Mouse (Mus musculus) heart, embryonic 12.5 days (tissue): Measurements from ENCODE around the gene Fau. TPM values are rescaled to one million over a fixed set of nuclear protein-coding genes. Genes with fewer than 3 reads are reported as not detected.

Experiments used
- ATAC-seq: fragments of 200-750 bp; cut with Nextera tagmentation; 2 replicates; pipeline ENCODE4 v1.8.0; 2017; ENCODE audit warnings: moderate TSS enrichment, moderate library complexity; ENCODE audit not compliant: insufficient number of reproducible peaks, low FRiP score
- H3K27ac ChIP-seq: fragments of 300-500 bp; sonication (generic); 2 replicates; pipeline ENCODE4 v1.5.1; 2016; ENCODE audit warnings: mild to moderate bottlenecking, moderate library complexity; ENCODE audit not compliant: poor library complexity, severe bottlenecking
- H3K27me3 ChIP-seq: fragments of 300-500 bp; sonication (generic); replicated peaks from 2 replicates; pipeline ENCODE4 v1.6.1; 2016; ENCODE audit warnings: mild to moderate bottlenecking, moderate library complexity
- H3K36me3 ChIP-seq: fragments of 300-500 bp; sonication (generic); 2 replicates; pipeline ENCODE4 v1.6.1; 2016; ENCODE audit warnings: mild to moderate bottlenecking, moderate library complexity
- H3K4me1 ChIP-seq: fragments of 300-500 bp; sonication (generic); replicated peaks from 2 replicates; pipeline ENCODE4 v1.6.1; 2016; ENCODE audit warnings: mild to moderate bottlenecking
- H3K4me2 ChIP-seq: fragments of 300-500 bp; sonication (generic); 2 replicates; pipeline ENCODE4 v1.6.1; 2016; ENCODE audit warnings: mild to moderate bottlenecking, moderate library complexity
- H3K4me3 ChIP-seq: fragments of 300-500 bp; sonication (generic); 2 replicates; pipeline ENCODE4 v1.5.1; 2016; ENCODE audit warnings: mild to moderate bottlenecking
- H3K9ac ChIP-seq: fragments of 300-500 bp; sonication (generic); 2 replicates; pipeline ENCODE4 v1.6.1; 2016; ENCODE audit warnings: mild to moderate bottlenecking, moderate library complexity
- H3K9me3 ChIP-seq: fragments of 300-500 bp; sonication (generic); replicated peaks from 2 replicates; pipeline ENCODE4 v1.6.1; 2016; ENCODE audit warnings: mild to moderate bottlenecking, moderate library complexity
- WGBS: fragments of 180-500 bp; shearing (Covaris S2); methylation state at CpG from one replicate; pipeline ENCODE4 v1.1.7; 2016; 5-methylcytosine and 5-hydroxymethylcytosine counted together
- polyA plus RNA-seq: library from polyadenylated mRNA; unstranded; fragments of >200 nt; fragmentation: Nextera tagmentation; extraction: Ambion mirVana; gene quantifications from 2 replicates; pipeline ENCODE4 v1.2.1, GENCODE M21; 2016

Fau gene
- polyA plus RNA-seq: 503 and 513 TPM in 2 replicates

- no peaks in the 10 kb centered on the region for H3K9me3 ChIP-seq
- H3K36me3 ChIP-seq: peaks cover 54% of the 10 kb centered on the region
- WGBS: under 1% methylated on average over 63 of the region's 63 CpGs
- H3K4me3 ChIP-seq: peak within 1 kb of the TSS; percentile 98
- peaks cover 41% of the 10 kb centered on the region for H3K4me1 ChIP-seq
- no peaks in the 10 kb centered on the region for H3K27me3 ChIP-seq
- peak; percentile 91 for ATAC-seq
- H3K4me2 ChIP-seq: peak within 1 kb of the TSS; percentile 88
- peak within 1 kb of the TSS; percentile 81 for H3K27ac ChIP-seq
- peak within 1 kb of the TSS; percentile 98 for H3K9ac ChIP-seq
Measured at GRCm38 (mm10) chr19:6057313-6058096, at the start of gene Fau, which contains the start of gene Mrpl49. Gene Fau, plus strand, starts transcription at chr19:6057844. Gene Mrpl49, minus strand, starts transcription at chr19:6057785.

- 83% methylated on average over 8 of the region's 8 CpGs for WGBS
- H3K4me1 ChIP-seq: 0 out of 2 replicates have a peak, but pooled peaks cover 3% of the 10 kb centered on the region
Measured at GRCm38 (mm10) chr19:6009137-6009536, 48.5 kb upstream of the Fau start.

GRCm38 (mm10) chr19:6013691-6014090 lies 44.0 kb upstream of the Fau start:
- peaks cover 3% of the 10 kb centered on the region; the same call in 1 of the 2 replicates for H3K36me3 ChIP-seq
- H3K4me2 ChIP-seq: no peak overlapping the region
- H3K4me3 ChIP-seq: no peak overlapping the region
- no peak overlapping the region for H3K27ac ChIP-seq
- no peak for ATAC-seq
- no peak overlapping the region for H3K9ac ChIP-seq
- H3K27me3 ChIP-seq: peaks cover 8% of the 10 kb centered on the region; the same call in 1 of the 2 replicates
- no peaks in the 10 kb centered on the region for H3K9me3 ChIP-seq
- H3K4me1 ChIP-seq: peaks cover 14% of the 10 kb centered on the region
- WGBS: 89% methylated on average over 10 of the region's 10 CpGs

More at GRCm38 (mm10) chr19:6009137-6009536, 48.5 kb upstream of the Fau start:
- Histone ChIP-seq H3K27ac (no peak overlapping the region), H3K9me3 (no peaks in the 10 kb centered on the region), H3K36me3 (peaks cover 8% of the 10 kb centered on the region; the same call in 1 of the 2 replicates), H3K4me2 (no peak overlapping the region), H3K9ac (no peak overlapping the region), H3K27me3 (peaks cover 5% of the 10 kb centered on the region; the same call in 1 of the 2 replicates), H3K4me3 (no peak overlapping the region)
- no peak for ATAC-seq

GRCm38 (mm10) chr19:6014991-6015510 lies 42.6 kb upstream of the Fau start:
- no peaks in the 10 kb centered on the region for H3K36me3 ChIP-seq
- peaks cover 14% of the 10 kb centered on the region for H3K4me1 ChIP-seq
- peaks cover 8% of the 10 kb centered on the region; the same call in 1 of the 2 replicates for H3K27me3 ChIP-seq
- peak overlapping the region; percentile 83 for H3K4me2 ChIP-seq
- H3K9me3 ChIP-seq: no peaks in the 10 kb centered on the region
- peak overlapping the region; percentile 76 for H3K9ac ChIP-seq
- peak overlapping the region; percentile 70 for H3K27ac ChIP-seq
- WGBS: 1% methylated on average over 17 of the region's 18 CpGs
- H3K4me3 ChIP-seq: peak overlapping the region; percentile 64
- peak; percentile 92 for ATAC-seq

- WGBS: 2% methylated on average over 40 of the region's 40 CpGs
- no peaks in the 10 kb centered on the region for H3K36me3 ChIP-seq
- H3K27ac ChIP-seq: peak within 1 kb of the TSS; percentile 70
- peaks cover 14% of the 10 kb centered on the region for H3K4me1 ChIP-seq
- ATAC-seq: peak; percentile 75
- peak within 1 kb of the TSS; percentile 64 for H3K4me3 ChIP-seq
- H3K27me3 ChIP-seq: peaks cover 8% of the 10 kb centered on the region; the same call in 1 of the 2 replicates
- H3K9me3 ChIP-seq: no peaks in the 10 kb centered on the region
- H3K9ac ChIP-seq: peak within 1 kb of the TSS; percentile 76
- H3K4me2 ChIP-seq: peak within 1 kb of the TSS; percentile 83
Measured at GRCm38 (mm10) chr19:6015511-6016315, 41.9 kb upstream of the Fau start, which contains the start of gene Capn1. Gene Capn1, minus strand, starts transcription at chr19:6015897.

- Histone ChIP-seq H3K4me2 (peak overlapping the region; percentile 83), H3K9ac (no peak overlapping the region), H3K4me1 (peaks cover 14% of the 10 kb centered on the region), H3K4me3 (no peak overlapping the region; the same call in 1 of the 2 replicates), H3K27me3 (peaks cover 8% of the 10 kb centered on the region; the same call in 1 of the 2 replicates), H3K27ac (no peak overlapping the region), H3K36me3 (no peaks in the 10 kb centered on the region), H3K9me3 (no peaks in the 10 kb centered on the region)
- ATAC-seq: no peak
- 42% methylated on average over 7 of the region's 7 CpGs for WGBS
Measured at GRCm38 (mm10) chr19:6016532-6016931, 41.1 kb upstream of the Fau start.

GRCm38 (mm10) chr19:6018142-6019089 lies 39.2 kb upstream of the Fau start:
- Histone ChIP-seq H3K9me3 (no peaks in the 10 kb centered on the region), H3K9ac (no peak overlapping the region), H3K27ac (no peak overlapping the region), H3K36me3 (no peaks in the 10 kb centered on the region), H3K4me2 (no peak overlapping the region), H3K4me3 (no peak overlapping the region), H3K4me1 (peaks cover 14% of the 10 kb centered on the region), H3K27me3 (peaks cover 6% of the 10 kb centered on the region; the same call in 1 of the 2 replicates)
- 29% methylated on average over 15 of the region's 15 CpGs for WGBS
- no peak for ATAC-seq

GRCm38 (mm10) chr19:6020276-6020675 lies 37.4 kb upstream of the Fau start:
- Histone ChIP-seq H3K9ac (no peak overlapping the region), H3K36me3 (no peaks in the 10 kb centered on the region), H3K4me3 (no peak overlapping the region), H3K9me3 (no peaks in the 10 kb centered on the region), H3K27me3 (0 out of 2 replicates have a peak, but pooled peaks cover 6% of the 10 kb centered on the region), H3K4me2 (no peak overlapping the region), H3K4me1 (peaks cover 6% of the 10 kb centered on the region), H3K27ac (no peak overlapping the region)
- no peak for ATAC-seq
- 46% methylated on average over 3 of the region's 3 CpGs for WGBS

- Histone ChIP-seq H3K27ac (no peak overlapping the region), H3K9ac (no peak overlapping the region), H3K4me3 (no peak overlapping the region), H3K9me3 (no peaks in the 10 kb centered on the region), H3K36me3 (no peaks in the 10 kb centered on the region), H3K4me2 (no peak overlapping the region), H3K27me3 (0 out of 2 replicates have a peak, but pooled peaks cover 3% of the 10 kb centered on the region), H3K4me1 (no peaks in the 10 kb centered on the region)
- 57% methylated on average over 8 of the region's 8 CpGs for WGBS
- ATAC-seq: no peak
Measured at GRCm38 (mm10) chr19:6023059-6023458, 34.6 kb upstream of the Fau start.

- ATAC-seq: no peak
- no peak overlapping the region for H3K9ac ChIP-seq
- H3K27me3 ChIP-seq: 0 out of 2 replicates have a peak, but pooled peaks cover 3% of the 10 kb centered on the region
- no peaks in the 10 kb centered on the region for H3K4me1 ChIP-seq
- 77% methylated on average over 7 of the region's 7 CpGs for WGBS
- H3K4me2 ChIP-seq: no peak overlapping the region
- no peaks in the 10 kb centered on the region for H3K9me3 ChIP-seq
- H3K27ac ChIP-seq: no peak overlapping the region
- H3K4me3 ChIP-seq: no peak overlapping the region
- no peaks in the 10 kb centered on the region for H3K36me3 ChIP-seq
Measured at GRCm38 (mm10) chr19:6023930-6024329, 33.7 kb upstream of the Fau start.
